In the genomic region with DNA sequence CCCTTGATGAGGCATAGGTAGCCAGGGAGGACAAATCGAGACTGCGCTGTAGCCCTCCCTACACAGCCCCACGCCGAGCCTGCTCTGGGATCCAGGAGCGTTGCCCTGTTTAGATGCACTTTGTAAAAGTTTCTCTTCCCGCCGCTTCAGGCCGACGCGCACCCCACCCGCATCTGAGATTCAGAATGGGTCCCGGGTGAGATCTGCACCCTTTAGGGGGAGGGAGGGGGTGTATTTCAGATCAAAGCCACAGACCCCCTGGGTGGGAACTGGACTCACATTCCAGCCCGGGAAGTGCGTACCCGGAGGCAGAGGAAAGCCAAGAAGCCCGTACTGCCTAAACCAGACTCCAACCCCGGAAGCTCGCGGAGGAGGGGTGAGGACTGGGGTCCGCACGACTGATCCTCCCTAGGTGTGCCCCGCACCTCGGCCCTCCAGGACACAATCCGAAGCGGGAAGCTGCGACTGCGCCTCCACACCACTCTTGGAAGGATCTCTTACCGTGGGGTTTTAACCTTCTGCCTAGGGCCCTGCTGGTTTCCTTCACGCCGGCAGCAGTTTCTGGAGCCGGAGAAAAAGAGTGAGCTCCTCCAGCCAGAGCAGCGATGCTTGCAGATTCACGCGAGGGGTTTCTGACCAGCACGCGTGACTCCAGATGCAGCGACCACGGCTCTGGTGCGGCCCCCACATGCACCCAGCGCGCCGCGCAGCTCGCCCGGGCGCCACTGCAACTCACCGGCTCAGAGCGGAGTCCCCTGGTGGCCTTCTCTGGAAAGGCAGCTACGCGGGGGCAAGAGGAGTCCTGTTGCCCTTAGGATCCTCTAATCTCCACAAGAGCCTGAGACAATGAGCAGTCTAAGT, we compare ENCODE assay signal across 8 mouse cellular contexts. TPM values are rescaled to one million over a fixed set of nuclear protein-coding genes. Genes with fewer than 3 reads are reported as not detected.
DNase-seq lines count a peak whose midpoint lies in the region; ATAC-seq and TF ChIP-seq lines count a peak whose summit lies in the region.

A gene (minus strand): TSS at position 734 of the 861 bp plus-strand sequence.

- no peaks in the 10 kb centered on the region for H3K79me2 ChIP-seq in macrophage (ENCODE audit: inconsistent target)

- peak; percentile 94 for ATAC-seq in hindbrain, postnatal 0 days

- H3K9ac ChIP-seq in hindbrain, postnatal 0 days (replicated peaks; ENCODE audit: low read length) = peak within 1 kb of the TSS; percentile 31; the same call in 1 of the 2 replicates

- peak within 1 kb of the TSS; percentile 66 for H3K27ac ChIP-seq in gastrocnemius, adult 2 months
- H3K27ac ChIP-seq in hindbrain, postnatal 0 days = peak within 1 kb of the TSS; percentile 54; the same call in 1 of the 2 replicates
- 0 out of 2 replicates have a peak within 1 kb of the TSS, but pooled peaks have one; percentile 7 for H3K27ac ChIP-seq in macrophage

- no peaks in the 10 kb centered on the region for H3K36me3 ChIP-seq in hindbrain, postnatal 0 days (ENCODE audit: insufficient read depth, low read length)
- no peaks in the 10 kb centered on the region for H3K36me3 ChIP-seq in macrophage (ENCODE audit: inconsistent target)

- WGBS in hindbrain, postnatal 0 days = under 1% methylated on average over 50 of the region's 50 CpGs
- 1% methylated on average over 50 of the region's 50 CpGs for WGBS in macrophage (ENCODE audit: missing documents)

- no peaks in the 10 kb centered on the region for H3K9me3 ChIP-seq in hindbrain, postnatal 0 days (ENCODE audit: low read length)

- TF ChIP-seq CTCF in gastrocnemius, adult 2 months (IDR thresholded peaks at IDR 0.05) = peak; percentile 98; the same call in 1 of the 2 replicates
- TF ChIP-seq CTCF in hindbrain, postnatal 0 days (IDR thresholded peaks at IDR 0.05; ENCODE audit: low read depth) = peak; percentile 87

- peak within 1 kb of the TSS; percentile 79 for H3K4me3 ChIP-seq in gastrocnemius, adult 2 months
- peak within 1 kb of the TSS; percentile 47 for H3K4me3 ChIP-seq in hindbrain, postnatal 0 days (ENCODE audit: low read length)
- H3K4me3 ChIP-seq in macrophage (ENCODE audit: inconsistent target) = peak within 1 kb of the TSS; percentile 76

- peak within 1 kb of the TSS; percentile 97 for H3K4me2 ChIP-seq in hindbrain, postnatal 0 days (ENCODE audit: low read depth, low read length)

- no peaks in the 10 kb centered on the region for H3K27me3 ChIP-seq in hindbrain, postnatal 0 days (ENCODE audit: insufficient read depth, low read length)

- intact Hi-C loops in gastrocnemius, adult 2 months (cut with DNase I) = loop anchor here (1.0 kb wide), 1 partner anchor 199 kb away; no protein-coding TSS in a partner anchor

- DNase-seq in T-cell, adult 2 months (ENCODE audit: low spot score) = peak; percentile 84
- peak; percentile 57 to 86 for DNase-seq in cerebellum, postnatal 4 days (ENCODE audit: low spot score in 2 of 2)
- peak; percentile 90 for DNase-seq in gastrocnemius, adult 2 months
- DNase-seq in hindbrain, postnatal 0 days (ENCODE audit: low spot score) = peak; percentile 83
- DNase-seq in left cerebral cortex, adult 18-20 months (ENCODE audit: low spot score in 2 of 2) = peak; percentile 86 to 88
- peak; percentile 67 for DNase-seq in retina, postnatal 7 days (ENCODE audit: low read depth, low spot score)
- DNase-seq in urinary bladder, adult 2 months (ENCODE audit: low spot score) = peak; percentile 66

- H3K4me1 ChIP-seq in hindbrain, postnatal 0 days (ENCODE audit: insufficient read depth, low read length) = peaks cover 9% of the 10 kb centered on the region; the same call in 1 of the 2 replicates

RNA-seq across cellular contexts. Expression of the gene that starts here (rescaled TPM):
- under 1 TPM; 0.28 to 0.86 TPM for total RNA-seq in gastrocnemius, adult 2 months (2021)
- total RNA-seq in hindbrain, postnatal 0 days (2014; rRNA removed) = 2.3 and 2.9 TPM in 2 replicates
- 3.1 and 3.2 TPM in 2 replicates for polyA plus RNA-seq in hindbrain, postnatal 0 days (2015; fragmentation: Nextera tagmentation; extraction: Ambion mirVana)
- total RNA-seq in left cerebral cortex, adult 18-20 months (2021) = 1 to 10 TPM; 5.2 to 5.9 TPM
- 10 to 100 TPM in 7 of 26 experiments, 1 to 10 TPM in 19; 2.8 to 41.6 (median 7.7) TPM for total RNA-seq in macrophage (2018; cell fraction: chromatin; rRNA removed)
- total RNA-seq in macrophage (2018; cell fraction: cytosol; rRNA removed) = 1 to 10 TPM in 23 of 26 experiments, under 1 TPM in 3; 0.85 to 3.1 (median 1.7) TPM
- 10 to 100 TPM in 4 of 26 experiments, 1 to 10 TPM in 22; 1.1 to 30.8 (median 4.9) TPM for total RNA-seq in macrophage (2018; cell fraction: nucleus; rRNA removed)
- 1.3 to 1.4 TPM (median 1.3 TPM) in 3 replicates for polyA plus RNA-seq in macrophage (2018)
- 4.1 and 4.2 TPM in 2 replicates for polyA plus RNA-seq in urinary bladder, adult 2 months (2012; rRNA removed)

Comparison
In these comparisons a context has a peak if more than half of its experiments do, and no peak if none do; other contexts are left out.
1. Peak in every context shown above with its lines: DNase-seq, ATAC-seq, H3K4me3 ChIP-seq and H3K27ac ChIP-seq.
2. Peak in DNase-seq, H3K4me3 ChIP-seq and H3K27ac ChIP-seq in gastrocnemius, adult 2 months; RNA of the gene not detected or under 1 TPM.
3. H3K27ac ChIP-seq: peak in every context shown above with its lines; median percentile 66 in gastrocnemius, adult 2 months; 54 in hindbrain, postnatal 0 days; 7 in macrophage.